14 mouse cellular contexts compared by ENCODE assay signal in genomic region chr4:129384440-129384839, GRCm38 (mm10). TPM values are rescaled to one million over a fixed set of nuclear protein-coding genes. Genes with fewer than 3 reads are reported as not detected.
DNase-seq lines count a peak whose midpoint lies in the region; ATAC-seq lines count a peak whose summit lies in the region.
"Had no signal": no experiment of that assay in that cellular context is flagged by ENCODE, and none has a peak within 500 bp of the region (broad histone marks: within the 10 kb centered on the region; RNA-seq: fewer than 3 reads in every experiment).

No protein-coding gene starts in this region.

- peak overlapping the region; percentile 62 for H3K4me3 ChIP-seq in megakaryocyte, embryonic 14.5 days (replicated peaks)
- H3K4me3 ChIP-seq in stomach, embryonic 14.5 days (ENCODE audit: low read depth, low read length), result no peak overlapping the region
- H3K4me3 ChIP-seq in midbrain, embryonic 10.5 days, result no peak overlapping the region
- H3K4me3 ChIP-seq: erythroblast, embryonic 14.5 days; neural tube, embryonic 12.5 days had no signal

- no peak overlapping the region for H3K9ac ChIP-seq in stomach, embryonic 14.5 days (replicated peaks; ENCODE audit: low read depth, low read length)
- H3K9ac ChIP-seq: neural tube, embryonic 12.5 days had no signal

- H3K9me3 ChIP-seq in megakaryocyte, embryonic 14.5 days, result no peaks in the 10 kb centered on the region
- H3K9me3 ChIP-seq in stomach, embryonic 14.5 days (ENCODE audit: control insufficient read depth, low read depth, low read length), result no peaks in the 10 kb centered on the region
- H3K9me3 ChIP-seq in midbrain, embryonic 10.5 days (replicated peaks), result no peaks in the 10 kb centered on the region
- H3K9me3 ChIP-seq: neural tube, embryonic 12.5 days had no signal

- WGBS in stomach, embryonic 14.5 days, result 7% methylated on average over 6 of the region's 6 CpGs
- WGBS in midbrain, embryonic 10.5 days, result 47% methylated on average over 6 of the region's 6 CpGs

- ATAC-seq in megakaryocyte, adult 5-6 weeks (ENCODE audit: poor library complexity, severe bottlenecking), result no peak
- ATAC-seq in stomach, embryonic 14.5 days (ENCODE audit: insufficient number of reproducible peaks, insufficient read depth, low FRiP score, low read depth), result peak; percentile 78; the same call in 1 of the 2 replicates

- peaks cover 1% of the 10 kb centered on the region for H3K27me3 ChIP-seq in megakaryocyte, embryonic 14.5 days (replicated peaks)
- H3K27me3 ChIP-seq in stomach, embryonic 14.5 days (ENCODE audit: control insufficient read depth, insufficient read depth, low read length), result no peaks in the 10 kb centered on the region
- peaks cover 7% of the 10 kb centered on the region for H3K27me3 ChIP-seq in midbrain, embryonic 10.5 days (ENCODE audit: low read depth, poor library complexity, severe bottlenecking)

- DNase-seq in heart, postnatal 10 days, result peak; percentile 56 to 63
- peak; percentile 72 for DNase-seq in kidney, postnatal 14 days
- no peak for DNase-seq in layer of hippocampus, adult 9-11 months
- no peak for DNase-seq in spleen, adult 12 weeks (ENCODE audit: low spot score)
- DNase-seq in midbrain, embryonic 10.5 days (ENCODE audit: low spot score), result no peak
- DNase-seq: cerebellum, postnatal 36 days had no signal

- peak overlapping the region; percentile 59; the same call in 1 of the 2 replicates for H3K27ac ChIP-seq in stomach, embryonic 14.5 days (ENCODE audit: low read length)
- H3K27ac ChIP-seq in midbrain, embryonic 10.5 days (replicated peaks), result no peak overlapping the region
- H3K27ac ChIP-seq: macrophage; neural tube, embryonic 12.5 days had no signal

- intact Hi-C loops in heart, postnatal 10 days (cut with DNase I), result no loop called here

- H3K36me3 ChIP-seq in megakaryocyte, embryonic 14.5 days (replicated peaks; ENCODE audit: low read length), result no peaks in the 10 kb centered on the region
- H3K36me3 ChIP-seq in stomach, embryonic 14.5 days (ENCODE audit: control insufficient read depth, insufficient read depth, low read length), result no peaks in the 10 kb centered on the region
- no peaks in the 10 kb centered on the region for H3K36me3 ChIP-seq in midbrain, embryonic 10.5 days
- H3K36me3 ChIP-seq: neural tube, embryonic 12.5 days had no signal

- peaks cover 66% of the 10 kb centered on the region for H3K4me1 ChIP-seq in megakaryocyte, embryonic 14.5 days
- H3K4me1 ChIP-seq in stomach, embryonic 14.5 days (ENCODE audit: control insufficient read depth, insufficient read depth, low read length), result peaks cover 4% of the 10 kb centered on the region; the same call in 1 of the 2 replicates
- H3K4me1 ChIP-seq in midbrain, embryonic 10.5 days, result peaks cover 11% of the 10 kb centered on the region
- H3K4me1 ChIP-seq: neural tube, embryonic 12.5 days had no signal

- H3K4me2 ChIP-seq in stomach, embryonic 14.5 days (replicated peaks; ENCODE audit: low read depth, low read length), result no peak overlapping the region
- H3K4me2 ChIP-seq: neural tube, embryonic 12.5 days had no signal

RNA-seq across cellular contexts. Expression of gene Zbtb8a, which starts 6.5 kb away (rescaled TPM):
- polyA plus RNA-seq in megakaryocyte, embryonic 14.5 days (2012; ENCODE audit: insufficient read depth, low replicate concordance), result 0.29 TPM in 1 of 2 replicates, not detected in the other
- 3.0 and 3.3 TPM in 2 replicates for total RNA-seq in megakaryocyte, adult 5-6 weeks (2015)
- total RNA-seq in megakaryocyte, adult 5-6 weeks (2017), result 9.3 and 9.4 TPM in 2 replicates
- total RNA-seq in heart, postnatal 10 days (2021), result 1 to 10 TPM; 5.9 to 7.1 TPM
- 14.1 and 14.8 TPM in 2 replicates for polyA plus RNA-seq in stomach, embryonic 14.5 days (2014; fragmentation: Nextera tagmentation; extraction: Ambion mirVana)
- 7.5 and 9.4 TPM in 2 replicates for polyA plus RNA-seq in midbrain, embryonic 10.5 days (2016; fragmentation: Nextera tagmentation; extraction: Ambion mirVana)

RNA-seq across cellular contexts. Expression of gene Zbtb8os, which starts 48.9 kb away (rescaled TPM):
- 3.9 TPM in 1 of 2 replicates, not detected in the other for polyA plus RNA-seq in megakaryocyte, embryonic 14.5 days (2012; ENCODE audit: insufficient read depth, low replicate concordance)
- 60.9 and 69.8 TPM in 2 replicates for total RNA-seq in megakaryocyte, adult 5-6 weeks (2015)
- total RNA-seq in megakaryocyte, adult 5-6 weeks (2017), result 79.7 and 84.8 TPM in 2 replicates
- total RNA-seq in heart, postnatal 10 days (2021), result 10 to 100 TPM; 21.9 to 22.1 TPM
- polyA plus RNA-seq in stomach, embryonic 14.5 days (2014; fragmentation: Nextera tagmentation; extraction: Ambion mirVana), result 46.7 and 52.2 TPM in 2 replicates
- polyA plus RNA-seq in midbrain, embryonic 10.5 days (2016; fragmentation: Nextera tagmentation; extraction: Ambion mirVana), result 48.3 and 49.6 TPM in 2 replicates

RNA-seq across cellular contexts. Expression of gene Rbbp4, which starts 49.3 kb away (rescaled TPM):
- 2.0 and 20.5 TPM in 2 replicates for polyA plus RNA-seq in megakaryocyte, embryonic 14.5 days (2012; ENCODE audit: insufficient read depth, low replicate concordance)
- total RNA-seq in megakaryocyte, adult 5-6 weeks (2015), result 174 and 182 TPM in 2 replicates
- total RNA-seq in megakaryocyte, adult 5-6 weeks (2017), result 86.5 and 88.9 TPM in 2 replicates
- total RNA-seq in heart, postnatal 10 days (2021), result 100 to 1,000 TPM; 134 to 137 TPM
- polyA plus RNA-seq in stomach, embryonic 14.5 days (2014; fragmentation: Nextera tagmentation; extraction: Ambion mirVana), result 329 and 348 TPM in 2 replicates
- 522 and 529 TPM in 2 replicates for polyA plus RNA-seq in midbrain, embryonic 10.5 days (2016; fragmentation: Nextera tagmentation; extraction: Ambion mirVana)

RNA-seq across cellular contexts. Expression of gene Zbtb8b, which starts 56.2 kb away (rescaled TPM):
- not detected in 2 replicates for polyA plus RNA-seq in megakaryocyte, embryonic 14.5 days (2012; ENCODE audit: insufficient read depth, low replicate concordance)
- not detected in 2 replicates for total RNA-seq in megakaryocyte, adult 5-6 weeks (2015)
- total RNA-seq in megakaryocyte, adult 5-6 weeks (2017), result not detected in 2 replicates
- total RNA-seq in heart, postnatal 10 days (2021), result under 1 TPM; 0.29 to 0.52 TPM
- polyA plus RNA-seq in stomach, embryonic 14.5 days (2014; fragmentation: Nextera tagmentation; extraction: Ambion mirVana), result 1.1 and 2.2 TPM in 2 replicates
- polyA plus RNA-seq in midbrain, embryonic 10.5 days (2016; fragmentation: Nextera tagmentation; extraction: Ambion mirVana), result 1.3 and 1.6 TPM in 2 replicates
- total RNA-seq: gastrocnemius, postnatal 4 days had no signal
- polyA plus RNA-seq: erythroblast, embryonic 14.5 days; macrophage; spleen, adult 2 months had no signal

Comparison
In these comparisons a context has a peak if more than half of its experiments do, and no peak if none do; other contexts are left out.
1. DNase-seq: peak in heart, postnatal 10 days (2 of 2) and kidney, postnatal 14 days (single experiment); none in layer of hippocampus, adult 9-11 months (single experiment), spleen, adult 12 weeks (single experiment) and midbrain, embryonic 10.5 days (single experiment).
2. RNA of gene Rbbp4, which starts 49.3 kb away (polyA plus RNA-seq): 522 to 529 TPM in midbrain, embryonic 10.5 days and 329 to 348 TPM in stomach, embryonic 14.5 days; 2.0 to 20.5 TPM in megakaryocyte, embryonic 14.5 days; every median in the first group is over 10 times any median in the second.